Mouse (Mus musculus): ENCODE results near the gene Coq8a. TPM values are rescaled to one million over a fixed set of nuclear protein-coding genes. Genes with fewer than 3 reads are reported as not detected.

Coq8a gene
- total RNA-seq (2022) = 10 to 100 TPM; 59.6 to 79.0 (median 61.8) TPM

- no peak for DNase-seq (ENCODE audit: low spot score in 2 of 2)
Observed at GRCm38 (mm10) chr1:180198959-180199714, at the start of gene Coq8a. TSS of gene Coq8a (minus strand) at chr1:180199602.

DNA sequence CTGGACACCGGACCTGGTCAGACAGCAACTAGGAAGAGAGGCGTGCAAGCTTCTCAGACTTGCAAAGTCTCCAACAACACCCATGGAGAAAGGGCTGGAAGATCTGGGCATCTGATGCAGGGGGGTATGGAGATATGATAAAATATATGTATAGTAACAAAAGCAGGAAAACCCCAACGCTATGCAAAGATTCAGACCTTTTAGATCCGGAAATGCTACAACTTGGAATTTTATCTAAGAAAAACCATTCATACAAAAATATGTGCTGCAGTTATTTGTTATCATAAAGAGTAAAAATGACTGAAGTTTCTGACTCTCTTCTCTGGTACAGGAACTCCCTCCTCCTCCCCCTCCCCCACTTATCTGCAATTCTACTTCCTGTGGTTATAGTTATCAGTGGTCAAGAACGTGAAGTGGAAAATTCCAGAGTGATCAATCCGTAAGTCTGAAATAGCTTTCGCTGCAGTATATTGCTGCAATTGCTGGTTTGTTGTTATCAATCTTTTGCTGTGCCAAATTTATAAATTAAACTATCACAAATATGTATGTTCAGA lies 49.3 kb upstream of the Coq8a start:
- DNase-seq (ENCODE audit: low spot score in 2 of 2) = no peak

GRCm38 (mm10) chr1:180247901-180248300 lies 48.5 kb upstream of the Coq8a start:
- DNase-seq (ENCODE audit: low spot score in 2 of 2) = no peak

GRCm38 (mm10) chr1:180245741-180246507 lies 46.5 kb upstream of the Coq8a start:
- DNase-seq (ENCODE audit: low spot score in 2 of 2) = no peak

DNA sequence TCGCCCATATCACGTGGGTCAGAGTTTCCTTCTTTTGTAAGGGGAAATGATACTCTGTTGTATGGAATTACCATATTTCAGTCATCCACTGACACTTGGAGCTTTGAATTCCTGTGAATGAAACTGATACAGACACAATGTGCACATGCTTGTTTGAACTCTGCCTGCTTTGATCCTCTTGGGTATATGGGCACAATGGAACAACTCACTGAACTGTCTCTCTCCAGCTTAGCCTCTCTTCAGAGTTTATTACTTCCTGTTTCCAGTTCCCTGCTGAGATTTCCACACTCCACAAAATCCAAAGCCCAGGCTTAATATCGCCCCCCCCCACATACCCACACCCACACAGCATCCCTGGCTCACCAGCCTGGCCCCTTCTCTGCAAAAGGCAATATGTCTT lies 32.3 kb upstream of the Coq8a start:
- no peak for DNase-seq (ENCODE audit: low spot score in 2 of 2)

GRCm38 (mm10) chr1:180230580-180230979 lies 31.2 kb upstream of the Coq8a start:
- DNase-seq (ENCODE audit: low spot score in 2 of 2) = no peak

GRCm38 (mm10) chr1:180229906-180230305 lies 30.5 kb upstream of the Coq8a start:
- no peak for DNase-seq (ENCODE audit: low spot score in 2 of 2)

DNA sequence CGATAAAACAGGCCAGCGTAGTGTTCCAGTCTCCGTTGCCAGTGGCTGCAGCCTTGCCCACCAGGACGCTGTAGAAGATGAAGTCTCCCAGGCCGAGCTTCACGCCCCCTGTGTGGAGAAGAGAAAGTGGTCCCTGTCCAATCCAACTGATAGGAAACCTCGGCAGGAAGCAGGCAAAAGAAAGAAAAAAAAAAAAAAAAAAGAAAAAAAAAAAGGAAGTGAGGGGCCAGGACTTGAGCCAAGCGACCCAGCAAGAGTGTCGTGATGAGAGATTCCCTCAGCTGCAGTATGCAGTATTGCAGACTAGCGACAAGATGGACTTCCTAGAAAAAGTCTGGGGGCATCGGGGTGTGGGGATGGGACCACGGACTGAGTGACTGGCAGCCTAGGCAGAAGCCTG lies 29.5 kb upstream of the Coq8a start:
- no peak for DNase-seq (ENCODE audit: low spot score in 2 of 2)

DNA sequence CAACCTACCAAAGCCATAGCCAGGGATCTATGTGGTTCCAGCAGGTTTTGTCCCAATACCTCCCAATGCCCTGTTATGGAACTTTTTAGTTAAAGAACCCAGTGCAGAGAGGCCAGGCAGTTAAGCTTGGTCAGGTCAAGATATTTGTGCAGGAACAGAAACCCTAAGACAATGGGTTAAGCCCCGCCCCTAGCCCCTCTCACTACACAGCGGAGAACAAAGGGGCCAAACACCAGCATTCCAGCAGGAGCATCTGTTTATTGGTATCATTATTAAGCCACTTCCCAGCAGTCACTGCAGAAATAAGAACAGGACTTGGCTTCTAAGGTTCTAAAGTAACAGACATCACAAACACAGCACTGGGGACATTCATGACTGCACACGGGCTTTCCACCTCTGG lies 27.4 kb upstream of the Coq8a start:
- DNase-seq (ENCODE audit: low spot score in 2 of 2) = no peak

DNA sequence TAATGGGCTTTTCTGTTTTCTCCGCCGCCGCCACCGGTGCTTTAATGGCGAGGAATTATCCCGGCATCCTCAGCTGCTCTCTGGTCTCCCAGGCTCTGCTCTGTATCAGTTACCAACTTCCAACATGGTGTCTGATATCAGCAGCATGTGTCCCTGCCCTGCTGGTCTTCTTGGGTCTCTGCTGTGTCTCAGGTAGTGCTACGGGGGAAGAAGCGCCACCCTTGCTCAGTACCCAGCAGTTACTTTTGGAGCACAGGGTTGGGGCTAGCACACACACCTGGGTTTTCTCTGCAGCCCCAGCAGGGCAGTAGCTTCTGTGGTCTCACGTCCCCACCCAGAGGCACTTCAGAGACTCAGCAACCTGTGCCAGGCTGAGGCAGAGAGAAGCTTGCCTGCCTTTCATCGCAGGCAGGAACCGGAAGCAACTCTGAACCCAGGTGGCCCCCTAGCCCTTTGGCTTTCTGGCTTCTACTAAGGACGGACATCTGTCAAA lies 26.9 kb upstream of the Coq8a start:
- DNase-seq (ENCODE audit: low spot score in 2 of 2) = no peak

- no peak for DNase-seq (ENCODE audit: low spot score in 2 of 2)
Observed at GRCm38 (mm10) chr1:180225500-180226220, 26.3 kb upstream of the Coq8a start.

DNA sequence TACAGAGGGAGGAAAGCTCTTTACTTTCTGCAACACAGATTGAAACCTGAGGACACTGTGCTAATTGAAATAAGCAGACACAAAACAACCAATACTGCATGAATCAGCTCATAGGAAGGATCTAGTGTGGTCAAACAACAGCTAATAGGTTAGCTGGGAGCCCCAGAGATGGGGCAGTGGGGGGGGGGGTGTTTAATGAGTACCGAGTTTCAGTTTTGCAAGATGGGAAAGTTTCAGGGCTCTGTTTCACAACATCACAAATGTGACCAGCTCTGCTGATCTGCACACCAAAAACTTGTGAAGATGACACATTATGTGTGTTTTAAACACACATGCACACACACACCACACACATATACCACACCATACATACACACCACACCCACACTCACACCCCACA lies 22.6 kb upstream of the Coq8a start:
- no peak for DNase-seq (ENCODE audit: low spot score in 2 of 2)

DNA sequence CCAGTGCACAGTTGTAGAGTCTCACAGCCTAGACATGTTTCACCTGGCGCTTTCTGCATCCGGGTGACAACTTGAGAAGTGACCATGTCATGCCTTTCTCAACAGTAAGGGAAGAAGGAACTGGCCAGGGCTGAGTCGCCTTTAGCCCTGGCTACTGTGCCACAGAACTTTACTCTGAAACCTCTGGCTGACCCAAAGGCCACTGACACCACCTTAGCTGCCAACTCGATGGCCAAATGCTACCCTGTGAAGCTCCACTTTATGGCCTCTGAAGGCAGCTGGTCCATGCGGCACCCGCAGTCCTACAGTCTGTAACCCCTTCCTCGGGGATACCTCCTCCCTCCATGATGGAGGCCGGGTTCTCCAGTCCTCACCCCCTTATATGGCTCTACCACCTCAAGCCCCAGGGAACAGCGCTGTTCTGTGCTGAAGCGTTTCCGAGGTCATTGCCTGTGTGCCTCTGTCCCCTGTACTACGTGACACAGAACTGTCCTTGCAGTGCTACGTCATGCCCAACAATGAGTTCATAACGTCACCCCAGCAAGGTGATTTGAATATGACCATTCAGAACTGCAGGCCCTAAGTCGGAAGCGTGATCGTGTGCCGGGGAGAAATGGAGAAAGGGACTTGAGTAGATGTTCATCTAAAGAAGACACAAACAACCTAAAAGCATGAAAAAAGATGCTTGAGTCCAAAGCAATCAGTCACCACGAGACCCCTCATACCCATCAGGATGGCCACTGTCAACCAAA lies 21.6 kb upstream of the Coq8a start:
- no peak for DNase-seq (ENCODE audit: low spot score in 2 of 2)

- no peak for DNase-seq (ENCODE audit: low spot score in 2 of 2)
Observed at GRCm38 (mm10) chr1:180216541-180217276, 17.3 kb upstream of the Coq8a start.

GRCm38 (mm10) chr1:180215044-180215443 lies 15.6 kb upstream of the Coq8a start:
- peak in 1 of 2 experiments; percentile 37 for DNase-seq (ENCODE audit: low spot score in 2 of 2)

DNA sequence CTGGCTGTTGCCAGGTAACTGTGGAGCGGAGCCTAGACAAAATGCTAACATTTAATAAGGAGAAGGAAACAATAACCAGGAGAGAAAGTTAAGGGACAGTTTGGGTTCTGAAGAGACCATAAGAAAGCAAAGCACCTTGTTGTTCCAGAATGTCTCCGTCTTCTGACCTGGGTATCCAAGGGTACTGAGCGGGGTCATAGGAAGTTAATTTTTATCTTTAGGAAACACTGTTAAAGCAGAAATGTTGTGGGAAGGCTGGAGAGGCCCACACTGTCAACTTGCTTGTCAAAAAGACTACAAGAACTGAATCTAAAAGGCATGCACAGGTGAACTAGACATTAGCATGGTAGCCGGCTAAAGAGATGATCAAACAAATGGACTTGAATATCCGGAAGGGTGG lies 13.5 kb upstream of the Coq8a start:
- no peak for DNase-seq (ENCODE audit: low spot score in 2 of 2)

- DNase-seq (ENCODE audit: low spot score in 2 of 2) = no peak
Observed at GRCm38 (mm10) chr1:180210781-180211271, 11.4 kb upstream of the Coq8a start.

GRCm38 (mm10) chr1:180210031-180210432 lies 10.6 kb upstream of the Coq8a start:
- DNase-seq (ENCODE audit: low spot score in 2 of 2) = no peak

- DNase-seq (ENCODE audit: low spot score in 2 of 2) = no peak
Observed at GRCm38 (mm10) chr1:180208370-180208769, 9.0 kb upstream of the Coq8a start.

DNA sequence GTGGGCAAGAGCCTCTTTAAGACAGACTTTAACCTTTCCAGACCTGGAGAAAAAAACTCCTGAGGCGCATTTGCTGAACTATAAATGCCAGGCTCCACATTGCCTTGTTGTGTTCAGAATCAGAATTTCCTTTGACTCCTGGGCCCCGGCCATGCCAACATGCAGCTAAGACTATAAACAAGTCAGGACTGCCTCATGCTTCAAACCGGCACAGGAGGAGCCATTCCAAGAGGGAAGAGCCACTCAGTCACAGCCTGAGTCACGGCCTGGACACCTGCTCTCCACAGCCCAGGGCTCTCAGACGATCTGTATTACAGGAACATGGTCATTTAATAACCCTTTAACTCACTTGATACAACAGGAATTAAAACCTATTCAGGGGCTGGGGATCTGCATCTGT lies 1.3 kb upstream of the Coq8a start:
- no peak for DNase-seq (ENCODE audit: low spot score in 2 of 2)

Data from left cerebral cortex, adult 8-10 months (tissue).